Mouse (Mus musculus): Measurements from ENCODE around the gene Syt2.

Syt2 gene

GRCm38 (mm10) chr1:134741946-134742661 is 95.6 kb downstream of the Syt2 start:
- peak; percentile 27 for DNase-seq (ENCODE audit: low read depth, low spot score)

DNA sequence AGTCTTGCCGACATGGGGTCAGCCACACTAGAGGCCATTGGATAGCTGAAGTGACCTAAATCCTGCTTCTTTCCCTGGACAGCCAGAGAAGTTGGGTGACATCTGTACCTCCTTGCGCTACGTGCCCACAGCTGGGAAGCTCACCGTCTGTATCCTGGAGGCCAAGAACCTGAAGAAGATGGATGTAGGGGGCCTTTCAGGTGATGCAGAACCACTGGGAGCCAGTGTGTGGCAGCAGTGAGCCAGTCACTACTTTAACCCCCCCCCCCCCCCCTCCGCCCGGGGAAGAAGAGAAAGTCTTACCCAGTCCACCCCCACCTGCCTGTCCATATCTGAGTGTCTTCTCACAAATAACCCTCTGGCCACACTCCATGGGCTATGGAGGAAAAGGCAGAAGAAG is 99.2 kb downstream of the Syt2 start:
- peak; percentile 21 for DNase-seq (ENCODE audit: low read depth, low spot score)

GRCm38 (mm10) chr1:134747236-134748174 is 101.0 kb downstream of the Syt2 start:
- DNase-seq (ENCODE audit: low read depth, low spot score), result peak; percentile 67

DNA sequence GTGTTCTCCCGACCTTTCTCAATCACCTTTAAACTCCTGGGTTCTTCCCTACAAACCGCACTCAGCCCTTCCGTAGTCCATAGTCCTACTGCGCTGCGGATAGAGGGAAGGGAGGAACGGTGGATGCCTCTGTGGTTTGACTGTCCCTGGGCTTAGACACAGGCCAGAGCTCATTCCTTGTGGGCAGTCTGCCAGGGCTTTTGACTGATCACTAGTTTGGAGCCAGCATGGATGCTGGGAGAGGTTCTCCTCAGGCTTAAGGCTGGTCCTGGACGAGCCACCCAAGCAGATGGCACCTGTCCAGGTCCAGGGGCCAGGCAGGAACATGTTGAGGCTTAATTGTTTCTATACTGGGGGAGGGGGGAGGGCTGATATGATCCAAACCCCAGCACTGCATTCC is 103.4 kb downstream of the Syt2 start:
- DNase-seq (ENCODE audit: low read depth, low spot score), result no peak

GRCm38 (mm10) chr1:134752447-134752846 is 106.0 kb downstream of the Syt2 start:
- no peak for DNase-seq (ENCODE audit: low read depth, low spot score)

DNA sequence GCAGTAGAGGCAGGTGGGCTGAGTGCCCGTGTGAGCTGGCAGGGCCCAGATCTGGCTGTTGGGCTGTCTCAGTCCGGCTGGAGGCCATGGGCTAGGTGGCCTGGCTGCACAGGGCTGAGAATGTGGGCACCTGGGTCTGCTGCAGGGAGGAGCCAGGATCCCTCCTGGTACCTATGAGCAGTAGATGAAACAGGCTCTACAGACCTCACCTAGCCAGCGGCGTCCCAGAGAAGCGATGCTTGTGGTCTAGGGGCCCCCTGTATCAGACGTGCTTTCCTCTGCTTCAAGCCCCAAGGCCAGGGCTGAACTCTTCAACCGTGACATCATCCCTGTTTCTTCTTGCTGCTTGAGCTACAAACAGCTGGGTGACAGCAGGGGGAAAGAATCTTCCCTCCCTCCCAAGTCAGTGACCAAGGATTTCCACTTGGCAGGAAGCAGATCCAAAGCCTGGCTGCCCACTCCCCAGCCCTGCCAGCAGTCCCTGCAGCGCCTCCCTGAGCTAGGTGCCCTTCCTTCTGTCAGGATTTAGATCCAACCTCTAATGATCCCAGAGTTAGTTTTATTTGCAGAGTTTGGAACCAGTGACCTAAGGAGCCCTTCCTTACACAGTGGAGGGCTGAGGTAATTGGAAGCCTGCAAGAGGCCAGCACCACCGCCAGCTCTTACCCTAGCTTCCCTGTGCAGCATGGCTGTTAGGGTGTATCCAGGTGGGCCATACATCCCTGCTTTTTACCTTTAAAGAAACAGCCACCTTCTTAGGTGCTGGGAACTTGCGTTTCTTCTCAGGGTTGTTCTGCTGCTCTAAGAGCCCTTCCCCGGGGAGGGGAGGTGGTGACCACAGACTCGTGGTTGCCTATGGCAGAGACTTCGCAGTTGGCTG is 107.5 kb downstream of the Syt2 start:
- DNase-seq (ENCODE audit: low read depth, low spot score), result no peak

DNA sequence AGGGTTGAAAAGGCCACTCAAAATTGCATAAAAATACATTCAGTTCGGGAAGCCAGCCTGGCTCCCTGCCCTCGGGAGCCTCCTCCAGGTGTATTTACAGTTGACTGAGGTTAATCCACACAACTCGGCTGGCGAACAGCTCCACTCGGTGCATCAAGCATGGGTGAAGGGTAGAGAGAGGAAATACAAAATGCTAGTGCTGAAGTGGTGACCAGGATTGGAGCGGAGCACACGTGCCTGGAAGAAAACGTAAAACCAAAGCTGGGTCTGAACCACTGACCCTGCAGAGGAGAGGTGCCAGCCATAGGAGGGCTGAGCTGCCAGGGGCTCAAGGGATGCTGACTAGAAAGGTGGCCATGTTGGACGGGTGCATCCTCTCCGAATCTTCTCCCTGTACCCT is 108.3 kb downstream of the Syt2 start:
- DNase-seq (ENCODE audit: low read depth, low spot score), result no peak

DNA sequence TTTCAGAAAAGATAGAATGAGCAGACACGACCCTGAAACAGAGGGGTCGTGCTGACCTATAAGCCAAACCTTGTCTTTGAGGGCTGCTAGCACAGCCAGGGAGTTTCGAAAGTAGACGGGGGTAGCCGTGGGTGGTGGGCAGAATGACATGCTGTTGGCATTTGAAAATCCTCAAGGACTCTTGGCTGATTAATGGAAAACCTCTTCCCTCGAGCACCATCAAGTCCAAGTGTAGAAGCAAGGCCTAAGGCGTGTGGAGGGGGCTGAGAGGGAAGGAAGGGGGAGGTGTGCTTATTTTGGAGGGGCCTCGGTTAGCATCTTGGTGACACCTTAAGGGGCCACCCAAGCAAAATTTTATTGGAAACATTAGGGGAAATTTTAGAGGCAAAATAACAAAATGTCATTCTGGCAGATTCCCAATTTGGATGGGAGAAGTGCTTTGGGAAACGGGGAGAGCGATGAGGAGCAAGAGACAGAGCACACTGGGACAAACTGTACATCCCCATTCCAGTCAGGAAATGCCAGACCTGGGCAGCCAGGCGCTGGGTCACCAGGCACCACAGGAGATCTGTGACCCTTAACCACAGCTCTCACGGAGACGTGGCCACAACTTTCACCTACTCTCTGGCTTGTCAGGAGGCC is 109.2 kb downstream of the Syt2 start:
- no peak for DNase-seq (ENCODE audit: low read depth, low spot score)

GRCm38 (mm10) chr1:134756190-134756873 is 109.9 kb downstream of the Syt2 start:
- DNase-seq (ENCODE audit: low read depth, low spot score), result no peak

DNA sequence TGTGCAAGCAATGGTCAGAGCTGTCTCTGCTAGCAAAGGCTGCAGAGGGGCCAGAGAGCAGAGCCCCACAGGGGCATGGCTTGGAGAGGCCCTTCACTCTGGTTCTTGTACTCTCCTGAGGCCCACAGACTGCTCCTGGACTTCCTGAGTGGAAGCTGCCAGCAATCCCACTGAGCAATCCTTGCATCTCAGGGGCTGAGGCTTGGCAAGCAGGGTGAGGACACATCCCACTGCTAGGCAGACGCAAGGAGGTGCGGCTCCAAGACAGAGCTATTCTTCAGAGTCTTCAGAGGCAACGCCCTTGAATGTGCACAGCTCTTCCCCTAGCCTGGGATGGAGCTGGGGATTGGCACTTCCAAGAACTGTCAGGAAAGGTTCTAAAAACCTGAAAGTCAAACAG is 110.8 kb downstream of the Syt2 start:
- no peak for DNase-seq (ENCODE audit: low read depth, low spot score)

DNA sequence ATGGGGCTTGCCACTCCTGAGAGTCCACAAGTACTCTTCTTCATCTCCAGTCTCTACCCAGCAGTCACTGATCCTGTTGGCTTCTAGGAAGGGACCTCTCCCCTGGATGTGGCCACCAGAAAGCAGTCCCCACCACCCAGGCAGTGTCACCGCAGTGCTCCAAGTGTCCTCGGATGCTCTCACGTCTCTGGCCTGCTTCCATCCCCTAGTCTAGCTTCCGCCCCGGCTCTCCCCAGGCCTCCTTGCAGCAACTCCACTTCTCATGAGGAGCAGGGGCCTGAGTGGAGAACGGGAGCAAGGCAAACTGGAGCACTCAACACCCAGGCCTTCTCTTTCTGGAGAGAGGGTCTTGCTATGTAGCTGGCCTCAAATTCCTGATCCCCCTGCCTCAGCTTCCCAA is 112.7 kb downstream of the Syt2 start:
- no peak for DNase-seq (ENCODE audit: low read depth, low spot score)

GRCm38 (mm10) chr1:134760642-134761041 is 114.2 kb downstream of the Syt2 start:
- DNase-seq (ENCODE audit: low read depth, low spot score), result no peak

DNA sequence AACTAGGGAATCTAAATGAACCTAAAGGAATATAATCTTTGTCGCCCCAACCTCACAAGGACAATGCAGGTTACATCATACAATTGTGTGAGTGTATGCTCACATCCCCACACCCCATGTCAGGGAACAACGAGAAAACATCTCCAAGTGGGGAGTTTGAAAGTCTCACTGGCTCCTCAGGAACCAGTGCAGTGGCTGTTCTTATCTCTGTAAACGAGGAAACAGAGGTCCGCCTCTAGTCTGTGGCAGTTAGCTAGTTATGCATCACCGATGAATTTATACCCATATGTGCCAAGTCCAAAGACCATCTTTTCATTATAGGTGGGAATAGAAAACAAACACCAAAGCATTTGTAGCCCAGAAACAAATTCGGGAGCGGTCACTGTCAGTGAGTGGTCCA is 115.1 kb downstream of the Syt2 start:
- no peak for DNase-seq (ENCODE audit: low read depth, low spot score)

DNA sequence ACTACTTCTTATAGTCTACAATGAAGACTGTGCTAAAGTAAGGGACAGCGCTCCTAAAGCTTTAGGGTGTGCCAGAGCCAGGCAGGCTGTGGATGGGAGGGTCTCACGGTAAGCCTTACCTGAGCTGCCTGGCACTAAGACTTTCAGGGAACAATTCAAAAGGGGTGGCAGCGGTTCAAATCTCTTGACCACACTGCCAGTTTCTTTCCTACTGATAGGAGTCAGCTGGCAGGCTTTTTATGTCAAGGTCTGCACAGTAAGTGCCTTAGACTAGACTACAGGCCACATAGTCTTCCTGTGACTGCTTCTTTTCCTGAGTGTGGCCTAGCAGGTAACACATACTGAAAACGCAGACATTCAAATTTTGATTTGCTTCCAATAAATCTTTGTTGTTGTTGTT is 116.8 kb downstream of the Syt2 start:
- no peak for DNase-seq (ENCODE audit: low read depth, low spot score)

DNA sequence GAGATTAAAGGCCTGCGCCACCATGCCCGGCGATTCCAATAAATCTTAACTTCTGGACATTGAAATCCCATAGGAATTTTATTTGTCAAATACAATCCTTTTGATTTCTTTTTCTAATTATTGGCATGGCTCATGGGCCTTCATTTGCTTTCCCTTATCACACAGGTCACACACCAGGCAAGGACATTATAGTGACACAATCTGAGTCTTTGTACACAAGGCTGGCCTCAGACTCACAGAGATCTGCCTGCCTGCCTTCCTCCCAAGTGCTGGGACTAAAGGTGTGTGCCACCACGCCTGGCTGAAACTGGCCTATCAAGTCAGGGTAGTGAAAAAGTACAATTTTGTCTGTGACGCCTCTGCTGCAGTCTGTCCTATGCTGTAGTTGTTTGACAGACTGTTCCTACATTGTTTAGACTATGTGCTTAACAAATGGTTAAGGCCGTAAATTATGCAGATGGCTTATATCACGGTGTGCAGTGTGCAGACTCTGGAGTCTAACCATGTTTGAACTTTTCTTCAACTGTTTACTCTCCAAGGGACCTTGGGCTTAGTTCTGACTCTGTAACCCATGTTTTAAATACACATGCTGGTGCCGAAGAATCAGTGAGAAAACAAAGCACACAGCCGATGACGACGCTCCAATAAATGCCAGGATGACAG is 117.4 kb downstream of the Syt2 start:
- DNase-seq (ENCODE audit: low read depth, low spot score), result no peak

GRCm38 (mm10) chr1:134764831-134765458 is 118.5 kb downstream of the Syt2 start:
- DNase-seq (ENCODE audit: low read depth, low spot score), result no peak

GRCm38 (mm10) chr1:134766448-134766847 is 120.0 kb downstream of the Syt2 start:
- DNase-seq (ENCODE audit: low read depth, low spot score), result no peak

- DNase-seq (ENCODE audit: low read depth, low spot score), result no peak
Observed at GRCm38 (mm10) chr1:134770312-134770711, 123.8 kb downstream of the Syt2 start.

GRCm38 (mm10) chr1:134771353-134771752 is 124.9 kb downstream of the Syt2 start:
- DNase-seq (ENCODE audit: low read depth, low spot score), result no peak

DNA sequence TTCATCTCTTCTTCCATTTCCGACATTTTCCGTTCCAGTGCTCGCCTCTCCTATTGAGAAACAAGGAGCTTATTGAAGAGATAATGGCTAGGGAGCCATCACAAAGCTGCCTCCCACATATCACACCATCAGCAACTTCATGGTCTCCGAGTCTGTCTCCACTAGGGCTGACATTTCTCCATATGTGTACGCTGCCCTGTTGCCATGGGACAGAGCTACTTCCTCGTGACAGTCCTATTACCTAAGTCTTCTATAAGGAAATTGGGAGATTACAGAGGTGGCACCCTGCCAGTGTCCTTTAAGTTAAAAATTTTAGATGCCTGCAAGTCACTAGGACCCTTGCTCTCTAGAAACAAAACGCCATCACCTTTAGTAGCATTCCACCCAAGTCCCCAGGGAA is 125.5 kb downstream of the Syt2 start:
- no peak for DNase-seq (ENCODE audit: low read depth, low spot score)

Measured in ES-CJ7 (cell line).